In genomic region chr4:135140647-135141515, GRCm38 (mm10) we compare ENCODE assay signal across 13 mouse cellular contexts. TPM values are rescaled to one million over a fixed set of nuclear protein-coding genes. Genes with fewer than 3 reads are reported as not detected.
A peak's percentile ranks its signal among the peaks of the same experiment; 100 is the strongest.
DNase-seq lines count a peak whose midpoint lies in the region; ATAC-seq and TF ChIP-seq lines count a peak whose summit lies in the region.
"Had no signal": no experiment of that assay in that cellular context is flagged by ENCODE, and none has a peak within 500 bp of the region (broad histone marks: within the 10 kb centered on the region; RNA-seq: fewer than 3 reads in every experiment).

No protein-coding gene starts in this region.

- H3K27ac ChIP-seq in hindbrain, embryonic 15.5 days (replicated peaks): no peak overlapping the region
- no peak overlapping the region for H3K27ac ChIP-seq in hindbrain, embryonic 12.5 days
- H3K27ac ChIP-seq in limb, embryonic 10.5 days: peak overlapping the region; percentile 32
- H3K27ac ChIP-seq: forebrain, embryonic 15.5 days; heart, adult 2 months; kidney, postnatal 0 days had no signal

- H3K9ac ChIP-seq in hindbrain, embryonic 15.5 days: no peak overlapping the region
- no peak overlapping the region for H3K9ac ChIP-seq in hindbrain, embryonic 12.5 days
- H3K9ac ChIP-seq: forebrain, embryonic 15.5 days had no signal

- H3K36me3 ChIP-seq in hindbrain, embryonic 15.5 days: no peaks in the 10 kb centered on the region
- H3K36me3 ChIP-seq in hindbrain, embryonic 12.5 days: no peaks in the 10 kb centered on the region
- no peaks in the 10 kb centered on the region for H3K36me3 ChIP-seq in E14TG2a.4 (ENCODE audit: insufficient read depth, low read length)
- no peaks in the 10 kb centered on the region for H3K36me3 ChIP-seq in limb, embryonic 10.5 days
- H3K36me3 ChIP-seq: forebrain, embryonic 15.5 days had no signal

- no peak for ATAC-seq in hindbrain, embryonic 15.5 days (ENCODE audit: low FRiP score, low read depth)
- no peak for ATAC-seq in hindbrain, embryonic 12.5 days (ENCODE audit: low FRiP score)
- ATAC-seq: forebrain, embryonic 15.5 days had no signal

- H3K9me3 ChIP-seq in hindbrain, embryonic 15.5 days: no peaks in the 10 kb centered on the region
- no peaks in the 10 kb centered on the region for H3K9me3 ChIP-seq in hindbrain, embryonic 12.5 days (replicated peaks)
- H3K9me3 ChIP-seq in E14TG2a.4 (ENCODE audit: low read length): no peaks in the 10 kb centered on the region
- H3K9me3 ChIP-seq in limb, embryonic 10.5 days (replicated peaks): no peaks in the 10 kb centered on the region
- H3K9me3 ChIP-seq: forebrain, embryonic 15.5 days had no signal

- H3K4me3 ChIP-seq in hindbrain, embryonic 15.5 days: no peak overlapping the region
- H3K4me3 ChIP-seq in hindbrain, embryonic 12.5 days: no peak overlapping the region
- peak overlapping the region; percentile 51 for H3K4me3 ChIP-seq in E14TG2a.4 (replicated peaks; ENCODE audit: low read length)
- H3K4me3 ChIP-seq in limb, embryonic 10.5 days: peak overlapping the region; percentile 36
- H3K4me3 ChIP-seq: forebrain, embryonic 15.5 days; heart, adult 2 months had no signal

- TF ChIP-seq CTCF in E14TG2a.4 (conservative IDR thresholded peaks at IDR 0.05; ENCODE audit: low read length): no peak

- 2% methylated on average over 25 of the region's 25 CpGs for WGBS in hindbrain, embryonic 15.5 days
- under 1% methylated on average over 25 of the region's 25 CpGs for WGBS in hindbrain, embryonic 12.5 days
- WGBS in limb, embryonic 10.5 days: 1% methylated on average over 25 of the region's 25 CpGs

- H3K27me3 ChIP-seq in hindbrain, embryonic 15.5 days: peaks cover 87% of the 10 kb centered on the region
- peaks cover 91% of the 10 kb centered on the region for H3K27me3 ChIP-seq in hindbrain, embryonic 12.5 days
- peaks cover 81% of the 10 kb centered on the region for H3K27me3 ChIP-seq in E14TG2a.4 (ENCODE audit: insufficient read depth, low read length)
- H3K27me3 ChIP-seq in limb, embryonic 10.5 days (ENCODE audit: low read depth, poor library complexity, severe bottlenecking): peaks cover 100% of the 10 kb centered on the region

- DNase-seq in R1 (ENCODE audit: low read depth, low spot score) (peak; percentile 68), adipocyte (ENCODE audit: low spot score) (no peak)
- DNase-seq in limb, embryonic 10.5 days (ENCODE audit: low spot score): peak; percentile 76
- no peak for DNase-seq in kidney, adult 9 months
- no peak for DNase-seq in thymus, postnatal 25 days
- DNase-seq: heart, adult 2 months; lung, adult 2 months; right cerebral cortex, adult 18-20 months had no signal

- peaks cover 5% of the 10 kb centered on the region for H3K4me1 ChIP-seq in hindbrain, embryonic 15.5 days (replicated peaks)
- H3K4me1 ChIP-seq in hindbrain, embryonic 12.5 days: peaks cover 18% of the 10 kb centered on the region
- H3K4me1 ChIP-seq in E14TG2a.4 (replicated peaks; ENCODE audit: low read depth, low read length): peaks cover 43% of the 10 kb centered on the region
- peaks cover 54% of the 10 kb centered on the region for H3K4me1 ChIP-seq in limb, embryonic 10.5 days
- H3K4me1 ChIP-seq: forebrain, embryonic 15.5 days had no signal

- H3K4me2 ChIP-seq in hindbrain, embryonic 15.5 days: 0 out of 2 replicates have a peak overlapping the region, but pooled peaks have one; percentile 11
- no peak overlapping the region for H3K4me2 ChIP-seq in hindbrain, embryonic 12.5 days (replicated peaks)
- H3K4me2 ChIP-seq: forebrain, embryonic 15.5 days had no signal

RNA-seq across cellular contexts. Expression of gene Runx3, which starts 20.4 kb away (rescaled TPM):
- polyA plus RNA-seq in hindbrain, embryonic 15.5 days (2015; fragmentation: Nextera tagmentation; extraction: Ambion mirVana): 0.04 and 0.05 TPM in 2 replicates
- polyA plus RNA-seq in hindbrain, embryonic 12.5 days (2016; fragmentation: Nextera tagmentation; extraction: Ambion mirVana): 0.19 and 0.29 TPM in 2 replicates
- 0.05 and 0.08 TPM in 2 replicates for polyA plus RNA-seq in limb, embryonic 10.5 days (2016; fragmentation: Nextera tagmentation; extraction: Ambion mirVana)
- polyA plus RNA-seq: forebrain, embryonic 15.5 days had no signal

Comparison
In these comparisons a context has a peak if more than half of its experiments do, and no peak if none do; other contexts are left out.
1. H3K4me3 ChIP-seq: peak in E14TG2a.4 (single experiment) and limb, embryonic 10.5 days (single experiment); none in hindbrain, embryonic 15.5 days (single experiment) and hindbrain, embryonic 12.5 days (single experiment).
2. DNase-seq: peak in R1 (single experiment) and limb, embryonic 10.5 days (single experiment); none in adipocyte (single experiment), kidney, adult 9 months (single experiment) and thymus, postnatal 25 days (single experiment).